Mouse (Mus musculus) telencephalon, adult 2 months (tissue): ENCODE data around the gene BC048403.
A peak's percentile ranks its signal among the peaks of the same experiment; 100 is the strongest.
"Not testable (repeated sequence)": the region's sequence is repeated elsewhere in the genome, so short reads cannot be mapped to it uniquely, and the experiment has no call there.

ENCODE experiments used
- DNase-seq: peaks from one replicate; pipeline ENCODE4 v3.0.0-alpha.2; 2011; ENCODE audit warnings: low read depth, low spot score

The BC048403 gene

GRCm38 (mm10) chr10:121756677-121757076 is 16.9 kb downstream of the BC048403 start:
- peak; percentile 9 for DNase-seq

GRCm38 (mm10) chr10:121759095-121759494 is 19.4 kb downstream of the BC048403 start:
- DNase-seq, result no peak

- no peak for DNase-seq
Observed at GRCm38 (mm10) chr10:121762141-121762540, 22.4 kb downstream of the BC048403 start.

GRCm38 (mm10) chr10:121763191-121763590 is 23.5 kb downstream of the BC048403 start:
- DNase-seq, result no peak

- DNase-seq, result no peak
Observed at GRCm38 (mm10) chr10:121764469-121765173, 24.9 kb downstream of the BC048403 start.

GRCm38 (mm10) chr10:121765174-121766057 is 25.7 kb downstream of the BC048403 start:
- peak; percentile 40 for DNase-seq

- DNase-seq, result not testable (repeated sequence)
Observed at GRCm38 (mm10) chr10:121767295-121767694, 27.6 kb downstream of the BC048403 start.

- DNase-seq, result no peak
Observed at GRCm38 (mm10) chr10:121769711-121770110, 30.0 kb downstream of the BC048403 start.

GRCm38 (mm10) chr10:121770624-121771577 is 31.2 kb downstream of the BC048403 start:
- no peak for DNase-seq

GRCm38 (mm10) chr10:121773813-121774212 is 34.1 kb downstream of the BC048403 start:
- DNase-seq, result no peak

- DNase-seq, result no peak
Observed at GRCm38 (mm10) chr10:121775990-121776389, 36.3 kb downstream of the BC048403 start.

GRCm38 (mm10) chr10:121781159-121781558 is 41.4 kb downstream of the BC048403 start:
- no peak for DNase-seq

- no peak for DNase-seq
Observed at GRCm38 (mm10) chr10:121788536-121788935, 48.8 kb downstream of the BC048403 start.

- no peak for DNase-seq
Observed at GRCm38 (mm10) chr10:121790078-121790477, 50.3 kb downstream of the BC048403 start.

- no peak for DNase-seq
Observed at GRCm38 (mm10) chr10:121792661-121793060, 52.9 kb downstream of the BC048403 start.

- DNase-seq, result no peak
Observed at GRCm38 (mm10) chr10:121794486-121794885, 54.7 kb downstream of the BC048403 start.

GRCm38 (mm10) chr10:121796027-121796802 is 56.5 kb downstream of the BC048403 start:
- DNase-seq, result no peak

- no peak for DNase-seq
Observed at GRCm38 (mm10) chr10:121800041-121800440, 60.3 kb downstream of the BC048403 start.
